Mouse (Mus musculus) embryonic stem cell, embryonic (primary cell): Measurements from ENCODE around the gene Olfr323.

Source experiments
- CTCF ChIA-PET, 4 experiments: fragments of 300-600 bp in 2 of 4; fragments of 350-600 bp in 2 of 4; sonication (Branson Sonifier 250); formaldehyde crosslinking; loops; one replicate each; lab custom pipeline; 2022; ENCODE audit warnings: inconsistent platforms in 2 of 4; lab: Charles Lee
- POLR2A ChIA-PET, 4 experiments: fragments of 300-600 bp in 2 of 4; fragments of 350-600 bp in 2 of 4; sonication (Branson Sonifier 250); formaldehyde crosslinking; loops; one replicate each; lab custom pipeline; 2022; ENCODE audit warnings: antibody characterized with exemption in 4 of 4, inconsistent platforms in 1 of 4; lab: Charles Lee

Olfr323 gene

DNA sequence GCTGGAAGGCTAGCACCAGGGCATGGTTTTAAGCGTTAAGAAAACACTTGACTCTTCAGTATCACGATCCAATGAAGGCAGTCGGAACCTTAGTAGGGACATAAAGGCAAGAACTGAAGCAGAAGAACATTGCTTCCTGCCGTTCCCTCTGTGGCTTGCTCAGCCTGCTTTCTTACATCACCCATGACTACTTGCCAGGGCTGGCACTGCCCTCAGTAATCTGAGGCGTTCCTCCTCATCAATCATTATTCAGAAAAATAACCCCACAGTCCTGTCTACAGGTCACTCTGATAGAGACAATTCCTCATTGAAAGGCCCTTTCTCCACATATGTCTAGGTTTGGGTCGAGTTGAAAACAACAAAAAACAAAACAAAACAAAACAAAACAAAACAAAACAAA lies 23.3 kb downstream of the Olfr323 start:
- CTCF ChIA-PET: no interaction called here
- POLR2A ChIA-PET: no interaction called here

DNA sequence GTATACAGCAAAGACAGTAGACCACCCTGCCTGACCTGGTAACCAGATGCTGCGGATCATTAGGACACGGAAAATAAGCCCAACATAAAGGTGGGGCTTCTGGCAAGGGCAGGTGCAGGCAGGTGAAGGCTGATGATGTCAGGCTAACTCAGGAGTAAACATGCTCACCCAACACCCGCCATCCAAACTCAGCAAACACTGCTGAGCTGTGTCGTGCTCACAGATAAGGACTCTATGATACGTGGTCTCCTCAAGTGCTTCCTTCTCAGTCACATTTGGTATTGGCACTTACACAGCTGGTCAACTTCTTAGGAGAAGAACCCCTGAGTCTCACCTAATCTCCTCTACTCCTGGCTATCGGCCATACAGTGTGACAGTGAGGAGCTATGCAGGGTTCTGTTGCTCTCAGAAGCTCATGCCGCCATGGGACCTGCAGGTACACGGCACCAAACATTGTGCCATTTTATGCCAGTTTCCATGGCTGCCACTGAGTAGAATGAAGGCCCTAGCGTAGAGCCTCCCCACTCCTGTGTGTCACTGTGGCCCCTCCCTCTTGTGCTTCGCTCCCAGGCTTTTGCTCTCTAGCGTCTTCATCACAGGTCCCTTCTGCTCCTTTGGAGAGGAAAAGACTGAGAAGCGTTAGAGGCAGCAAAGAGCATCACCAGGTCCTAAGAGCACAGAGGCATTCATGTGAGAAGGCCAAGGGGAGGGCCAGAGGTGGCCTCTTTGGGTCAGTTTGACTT lies 24.0 kb downstream of the Olfr323 start:
- ChIA-PET CTCF (no interaction called here), POLR2A (interaction anchor here in 1 of 4 experiments (0.5 kb wide), 1 partner anchor 39 kb away, joined by 7 read pairs; no protein-coding TSS in a partner anchor)

DNA sequence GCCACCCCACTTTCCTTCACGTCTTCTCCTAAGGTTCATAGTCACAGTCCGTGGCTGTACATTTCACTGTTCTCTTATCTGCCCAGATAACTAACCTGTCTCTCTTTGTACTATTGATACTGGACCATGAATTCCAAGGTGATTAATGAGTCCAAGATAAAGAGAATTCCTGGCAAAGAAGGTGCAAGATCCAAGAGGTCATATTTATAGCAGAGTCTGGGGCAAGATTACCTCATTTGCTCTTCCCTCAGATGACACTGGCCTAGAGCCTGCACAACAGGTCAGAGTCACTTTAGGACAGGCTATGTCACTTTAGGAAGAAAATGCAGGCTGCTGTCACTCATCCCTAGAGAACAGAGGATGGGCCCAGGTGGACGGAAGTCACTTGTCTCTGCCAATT lies 25.1 kb downstream of the Olfr323 start:
- ChIA-PET POLR2A (no interaction called here), CTCF (no interaction called here)

DNA sequence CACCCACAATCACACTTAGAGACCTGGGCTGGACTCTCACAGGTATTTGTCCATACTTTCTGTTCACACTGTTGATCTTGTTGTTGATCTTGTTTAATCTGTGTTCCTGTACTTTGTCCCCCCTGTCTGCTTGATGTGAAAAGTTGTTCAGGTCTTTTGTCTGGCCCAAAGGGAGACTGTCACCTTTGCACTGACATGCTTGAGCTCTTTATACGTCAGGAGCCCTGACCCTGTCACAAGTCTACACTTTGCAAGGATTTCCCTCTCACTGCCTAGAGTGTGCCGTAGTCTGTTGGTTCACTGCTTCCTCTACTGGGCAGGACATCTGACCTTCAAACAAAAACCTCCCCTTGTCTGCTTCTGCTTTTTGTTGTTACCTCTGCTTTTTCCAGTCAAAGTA lies 25.6 kb downstream of the Olfr323 start:
- CTCF ChIA-PET: no interaction called here
- POLR2A ChIA-PET: no interaction called here

DNA sequence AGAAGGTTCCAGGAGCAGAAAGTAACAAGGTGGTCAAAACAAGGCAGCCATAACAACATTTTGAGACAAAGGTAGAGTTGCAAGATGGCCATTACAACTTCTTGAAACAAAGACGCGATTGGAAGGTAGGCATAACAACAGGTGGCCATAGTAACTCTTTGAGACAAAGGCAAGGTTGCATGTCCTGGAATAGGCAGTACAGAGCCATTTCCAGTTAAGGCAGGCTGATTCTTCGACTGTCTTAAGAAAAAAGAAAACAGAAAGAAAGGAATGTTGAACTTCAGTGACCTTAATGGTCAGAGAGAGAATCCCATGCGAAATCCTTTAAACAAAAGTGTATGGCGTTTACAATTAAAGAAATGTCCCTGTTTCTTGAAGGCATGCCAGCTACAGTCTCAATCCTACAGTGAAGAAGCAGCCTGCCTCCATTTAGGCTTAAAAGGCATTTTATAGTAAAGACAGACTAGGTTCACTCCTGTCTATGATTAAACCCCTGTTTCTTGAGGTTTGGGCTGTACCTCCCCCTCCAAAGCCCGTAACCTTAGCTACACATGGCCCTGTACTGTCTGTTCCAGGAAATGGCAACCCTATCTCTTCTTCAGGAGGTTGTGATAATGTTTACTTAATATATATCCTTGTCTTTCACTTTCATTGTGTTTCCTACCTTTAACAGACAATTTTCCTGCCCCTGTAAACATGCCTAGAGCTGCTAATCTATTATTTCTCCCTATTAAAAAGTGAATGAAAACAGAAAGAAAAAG lies 27.3 kb downstream of the Olfr323 start:
- ChIA-PET POLR2A (no interaction called here), CTCF (interaction anchor here in 1 of 4 experiments (1.0 kb wide), 1 partner anchor 250 kb away, joined by 3 read pairs; no protein-coding TSS in a partner anchor)

DNA sequence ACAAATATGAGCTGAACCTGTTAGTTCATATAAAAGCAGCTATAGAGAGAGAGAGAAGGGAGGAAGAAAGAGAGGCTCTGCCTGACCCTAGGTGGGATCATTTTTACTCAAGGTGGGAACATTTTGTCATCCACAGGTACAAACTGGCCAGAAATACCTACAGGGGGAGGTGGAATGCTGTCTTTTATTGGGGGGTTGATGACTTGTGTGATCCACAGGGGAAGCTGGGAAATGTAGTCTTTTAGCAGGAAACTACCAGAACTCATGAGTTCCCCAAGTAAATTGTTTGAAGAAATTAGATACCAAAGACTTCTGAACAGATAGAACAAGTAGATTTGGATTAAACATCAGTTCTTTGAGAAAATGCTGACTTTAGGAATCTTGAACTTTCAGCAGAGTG lies 28.2 kb downstream of the Olfr323 start:
- POLR2A ChIA-PET: interaction anchor here in 1 of 4 experiments (0.5 to 0.6 kb wide), 2 partner anchors 256 to 961 kb away, joined by 3 to 4 read pairs; no protein-coding TSS in a partner anchor
- CTCF ChIA-PET: interaction anchor here in 1 of 4 experiments (1.0 kb wide), 1 partner anchor 249 kb away, joined by 3 read pairs; no protein-coding TSS in a partner anchor

DNA sequence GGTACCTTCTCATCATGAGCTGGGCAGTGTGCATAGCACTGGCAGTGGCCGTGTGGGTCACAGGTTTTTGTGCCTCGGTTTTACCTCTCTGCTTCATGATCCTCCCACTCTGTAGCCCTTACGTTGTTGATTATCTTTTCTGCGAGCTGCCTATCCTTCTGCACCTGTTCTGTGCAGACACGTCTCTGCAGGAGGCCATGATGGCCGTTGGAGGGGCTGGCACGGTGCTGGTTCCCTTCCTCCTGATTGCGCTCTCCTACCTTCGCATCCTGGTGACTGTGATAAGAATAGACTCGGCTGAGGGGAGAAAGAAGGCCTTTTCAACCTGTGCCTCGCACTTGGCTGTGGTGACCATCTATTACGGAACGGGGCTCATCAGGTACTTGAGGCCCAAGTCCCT lies 32.5 kb downstream of the Olfr323 start:
- CTCF ChIA-PET: interaction anchor here in 2 of 4 experiments (0.7 to 1.7 kb wide), 2 partner anchors 10 to 602 kb away, joined by 3 to 5 read pairs; no protein-coding TSS in a partner anchor
- POLR2A ChIA-PET: no interaction called here

DNA sequence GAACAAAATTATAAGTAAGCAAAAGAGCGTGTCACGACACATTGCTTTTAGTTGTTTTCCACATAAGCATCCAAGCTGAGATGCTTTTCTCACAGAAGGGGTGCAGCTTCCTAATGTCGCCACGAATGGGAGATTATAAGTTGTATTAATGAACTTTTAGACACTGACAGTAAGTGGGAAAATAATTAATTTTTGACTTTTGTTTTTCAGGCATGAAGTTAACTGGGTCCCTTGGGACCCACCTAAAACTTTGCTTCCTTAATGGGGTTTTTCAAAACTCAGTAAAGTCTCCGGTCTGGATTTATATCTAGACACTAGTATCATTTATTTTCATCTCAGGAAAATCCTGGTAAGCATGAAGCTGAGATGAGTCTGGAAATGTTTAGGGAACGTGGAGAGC lies 35.5 kb downstream of the Olfr323 start, which contains the start of gene Olfr324:
Gene Olfr324, plus strand, starts transcription at position 301 of the 400 bp plus-strand sequence.
- POLR2A ChIA-PET: no interaction called here
- CTCF ChIA-PET: interaction anchor here in 1 of 4 experiments (0.6 kb wide), 1 partner anchor 157 kb away, joined by 3 read pairs; no protein-coding TSS in a partner anchor

DNA sequence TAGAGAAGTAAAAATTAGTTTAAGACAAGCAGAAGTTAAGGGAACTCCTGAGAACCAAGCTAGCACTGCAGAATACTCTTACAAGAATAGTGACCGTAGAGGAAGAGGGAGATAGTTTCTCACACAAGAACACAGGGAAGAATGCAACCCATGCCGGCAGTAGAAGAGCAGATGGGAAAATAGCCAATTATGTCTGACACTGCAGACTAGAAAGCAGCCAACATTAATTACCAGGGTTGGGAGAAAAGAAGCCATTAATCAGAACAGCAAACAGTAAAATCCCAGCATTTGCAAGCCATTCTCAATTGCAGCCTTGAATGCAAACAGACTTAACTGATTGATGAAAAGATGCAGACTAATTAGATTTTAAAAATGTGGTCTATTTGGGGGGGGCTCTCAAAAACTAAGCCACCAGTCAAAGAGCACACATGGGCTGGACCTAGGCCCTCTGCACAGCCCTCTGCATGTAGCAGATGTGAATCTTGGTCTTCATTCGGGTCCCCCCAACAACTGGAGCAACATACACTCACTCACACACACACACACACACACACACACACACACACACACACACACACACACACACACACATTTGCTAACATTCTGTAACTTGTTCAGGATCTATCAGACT lies 41.6 kb downstream of the Olfr323 start:
- CTCF ChIA-PET: interaction anchor here in 3 of 4 experiments (0.5 to 1.9 kb wide), 10 partner anchors 8 to 410 kb away, joined by 3 to 8 read pairs (median 3); no protein-coding TSS in a partner anchor
- POLR2A ChIA-PET: interaction anchor here in 1 of 4 experiments (1.0 kb wide), 1 partner anchor 372 kb away, joined by 3 read pairs; no protein-coding TSS in a partner anchor

DNA sequence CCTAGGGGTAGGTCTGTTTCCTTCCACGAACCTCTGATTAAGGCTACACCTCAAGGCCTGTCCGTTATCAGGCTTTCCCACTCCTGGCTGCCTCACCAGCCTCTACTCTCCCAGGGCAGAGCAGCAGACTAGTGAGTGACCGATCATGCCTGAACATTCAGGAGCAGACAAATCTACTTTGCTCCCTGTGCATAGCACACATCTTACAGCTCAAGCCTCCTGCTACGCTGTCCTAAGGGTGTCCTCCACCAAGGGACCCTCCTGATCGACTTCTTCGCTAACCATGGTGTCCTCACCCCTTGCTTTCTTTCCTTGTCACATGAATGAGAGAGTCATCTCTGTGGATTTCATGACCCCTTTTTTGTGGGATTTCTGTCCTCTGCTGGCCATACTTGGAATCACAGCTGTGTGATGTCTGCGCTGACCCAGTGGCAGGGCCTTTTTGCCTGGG lies 42.4 kb downstream of the Olfr323 start:
- ChIA-PET POLR2A (interaction anchor here in 1 of 4 experiments (1.0 kb wide), 1 partner anchor 372 kb away, joined by 3 read pairs; no protein-coding TSS in a partner anchor), CTCF (interaction anchor here in 3 of 4 experiments (0.5 to 1.9 kb wide), 11 partner anchors 9 to 409 kb away, joined by 3 to 8 read pairs (median 3); no protein-coding TSS in a partner anchor)

DNA sequence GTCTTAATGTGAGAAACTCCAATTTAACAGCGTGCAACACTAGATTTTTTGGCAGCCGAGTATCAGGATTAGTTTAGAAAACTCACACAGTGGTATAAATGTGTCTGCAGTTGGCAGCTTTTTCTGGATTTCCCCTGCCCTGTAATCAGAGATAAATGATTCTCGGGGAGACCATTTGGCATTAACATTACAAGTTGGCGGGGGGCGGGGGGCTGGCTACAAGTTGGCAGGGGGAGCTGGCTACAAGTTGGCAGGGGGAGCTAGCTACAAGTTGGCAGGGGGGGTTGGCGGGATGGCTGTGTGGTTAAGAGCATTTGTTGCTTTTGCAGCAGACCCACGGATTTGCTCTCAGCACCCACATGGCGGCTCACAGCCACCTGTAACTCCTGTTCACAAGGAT lies 51.7 kb downstream of the Olfr323 start:
- CTCF ChIA-PET: interaction anchor here in 1 of 4 experiments (0.5 kb wide), 1 partner anchor 11 kb away, joined by 3 read pairs; no protein-coding TSS in a partner anchor

DNA sequence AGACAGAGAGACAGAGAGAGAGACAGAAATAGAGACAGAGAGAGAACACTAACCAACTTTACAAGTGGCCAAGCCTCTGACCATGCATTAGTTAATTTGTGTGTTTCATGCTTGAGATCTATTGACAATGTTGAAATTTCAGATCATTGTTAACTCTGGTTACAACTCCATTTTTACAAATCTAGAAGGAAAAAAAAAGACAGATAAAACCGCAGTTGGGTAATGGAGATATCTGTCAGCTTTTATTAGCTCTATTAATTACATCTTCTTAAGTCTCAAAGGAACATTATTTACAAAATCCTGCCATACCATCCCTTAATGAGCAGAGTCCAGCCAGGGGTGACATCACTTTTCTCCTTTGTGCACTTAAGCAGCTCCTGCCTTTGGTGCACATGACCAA lies 52.9 kb downstream of the Olfr323 start, which contains the start of gene Olfr325:
Gene Olfr325, plus strand, starts transcription at position 301 of the 400 bp plus-strand sequence.
- POLR2A ChIA-PET: no interaction called here

More for the DNA sequence above, 51.7 kb downstream of the Olfr323 start:
- POLR2A ChIA-PET: no interaction called here

More for the DNA sequence above, 52.9 kb downstream of the Olfr323 start, which contains the start of gene Olfr325:
- CTCF ChIA-PET: no interaction called here
